Mouse (Mus musculus) 416B (cell line): ENCODE results near the gene Gm9918.

Experiments
- DNase-seq: peaks from one replicate; pipeline ENCODE4 v3.0.0; 2011; ENCODE audit warnings: low read depth

The Gm9918 gene

DNA sequence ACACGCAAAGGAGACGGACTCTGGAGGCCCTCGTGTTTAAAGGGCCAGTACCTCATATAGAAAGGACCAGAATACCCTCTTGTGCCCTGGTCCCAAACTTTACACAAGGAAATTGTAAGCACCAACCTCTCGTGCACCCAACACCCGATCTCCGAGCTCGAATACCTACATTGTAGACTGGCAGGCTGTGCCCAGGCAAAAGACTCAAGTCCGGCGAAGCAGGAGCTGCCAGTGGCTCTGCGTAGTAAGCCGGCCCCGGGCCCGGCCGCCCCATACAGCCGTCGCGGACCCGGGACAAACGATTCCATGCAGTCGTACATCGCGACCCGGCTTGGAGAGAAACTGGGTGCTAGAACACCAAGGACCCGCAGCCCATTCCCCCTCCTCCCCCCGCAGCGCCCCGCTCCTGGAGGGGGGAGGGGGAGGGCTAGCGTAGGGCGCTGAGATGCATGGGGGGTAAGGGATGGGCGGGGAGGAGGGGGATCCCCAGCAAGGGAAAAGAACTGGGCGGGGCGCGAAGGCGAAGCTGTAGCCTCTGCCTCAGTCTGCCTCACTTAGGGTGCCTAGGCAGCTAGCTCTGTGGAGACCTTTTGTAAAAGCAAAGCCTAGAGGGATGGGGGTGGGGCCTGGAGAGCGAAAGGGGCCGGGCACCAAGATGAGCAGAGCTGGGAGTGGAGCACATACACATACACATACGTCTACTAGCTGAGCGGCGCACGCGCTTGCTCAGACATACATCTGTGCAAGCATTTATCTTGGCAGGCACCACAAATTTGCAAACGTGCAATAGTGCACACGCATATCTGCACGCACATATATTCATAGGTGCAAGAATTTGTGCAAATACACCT, 24.2 kb upstream of the Gm9918 start:
- DNase-seq = peak; percentile 94

DNA sequence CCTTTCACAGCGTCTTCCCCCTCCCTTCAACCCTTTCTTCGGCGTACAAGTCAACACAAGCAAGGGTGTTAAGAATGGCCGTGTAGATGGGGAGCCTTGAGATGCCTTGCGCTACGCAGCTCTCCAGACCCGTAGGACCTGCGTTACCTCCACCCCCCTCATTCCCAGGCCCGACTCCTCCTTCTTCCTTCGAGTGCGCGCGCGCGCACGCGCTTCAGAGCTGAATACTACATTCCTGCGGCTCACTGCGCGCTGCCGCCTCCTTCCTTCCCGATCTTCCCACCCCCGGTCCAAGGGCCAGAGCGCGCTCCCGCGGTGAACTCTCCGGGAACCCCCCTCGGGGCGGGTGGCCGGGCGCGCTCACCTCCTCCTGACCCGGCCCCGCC, 23.5 kb upstream of the Gm9918 start:
- DNase-seq = peak; percentile 96

DNA sequence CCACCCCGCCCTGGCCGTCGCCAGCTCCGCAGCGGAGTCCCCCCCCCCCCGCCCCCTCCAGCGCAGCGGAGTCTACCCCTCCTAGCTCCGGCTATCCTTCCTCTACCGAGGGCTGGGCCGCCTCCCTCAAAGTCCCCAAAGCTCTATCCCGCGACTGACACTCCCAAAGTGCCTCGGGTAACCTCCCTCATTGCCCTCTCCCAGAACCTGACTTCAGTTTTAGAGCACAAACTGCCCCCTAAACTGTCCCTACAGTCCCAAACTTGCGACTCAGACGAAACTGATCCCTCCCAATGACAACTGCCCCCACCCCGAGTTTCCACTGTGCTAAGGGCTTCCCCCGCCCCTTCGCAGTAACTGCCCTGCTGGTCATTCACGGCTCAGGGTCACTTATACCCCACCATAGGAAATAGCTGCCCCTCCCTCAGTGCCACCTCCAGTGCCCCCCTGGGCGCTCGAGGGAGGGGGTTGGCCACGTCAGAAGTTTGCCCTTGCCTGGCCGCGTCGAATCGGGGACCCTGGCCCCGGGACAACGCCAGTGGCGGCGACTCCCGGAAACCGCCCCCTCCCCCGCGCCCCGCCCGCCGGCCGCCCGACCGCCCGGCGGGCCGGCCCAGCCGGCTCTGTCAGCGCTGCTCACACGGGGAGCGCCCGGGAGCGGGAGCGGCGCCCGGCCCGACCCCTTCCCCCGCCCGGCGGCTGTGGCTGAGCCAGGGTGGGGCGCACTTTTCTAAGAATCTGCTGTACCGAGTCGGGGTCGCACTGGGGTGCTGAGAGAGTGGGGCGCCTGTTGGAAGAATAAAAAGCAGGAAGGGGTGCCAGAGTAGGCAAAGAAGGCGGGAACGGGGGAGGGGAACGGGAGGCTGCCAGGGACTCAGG, 22.9 kb upstream of the Gm9918 start:
- DNase-seq = peak; percentile 89

DNA sequence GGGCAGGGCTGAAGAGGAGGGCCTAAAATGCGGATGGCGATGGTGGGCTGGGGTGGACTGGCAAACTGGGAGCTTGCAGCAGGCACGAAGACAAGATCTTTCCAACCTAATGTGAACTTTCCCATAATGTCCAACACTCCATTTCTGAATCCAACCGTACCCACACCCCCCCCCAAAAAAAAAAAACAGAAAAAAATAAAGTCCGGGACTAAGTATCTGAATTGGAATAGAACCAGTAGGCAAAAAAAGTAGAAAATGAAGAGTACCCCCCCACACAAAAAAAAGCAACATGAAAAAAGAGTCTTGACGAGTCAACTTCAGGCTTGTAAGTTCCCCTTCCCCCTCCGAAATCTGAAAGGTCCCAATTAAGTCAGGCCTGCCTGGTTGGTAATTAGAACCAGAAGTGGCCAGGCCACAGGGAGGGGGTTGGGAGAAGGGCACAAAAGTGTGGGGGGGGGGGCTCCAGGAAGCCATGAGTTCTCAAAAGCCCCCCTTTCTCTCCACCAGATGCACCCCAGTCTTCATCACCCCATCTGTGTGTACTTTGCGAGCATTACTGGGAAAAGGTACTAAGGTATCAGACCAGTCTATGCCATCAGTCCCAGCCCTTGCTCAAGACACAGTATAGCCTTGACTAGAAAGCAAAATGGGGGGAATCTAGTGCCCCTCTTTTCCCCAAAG, 22.1 kb upstream of the Gm9918 start:
- peak; percentile 29 for DNase-seq

DNA sequence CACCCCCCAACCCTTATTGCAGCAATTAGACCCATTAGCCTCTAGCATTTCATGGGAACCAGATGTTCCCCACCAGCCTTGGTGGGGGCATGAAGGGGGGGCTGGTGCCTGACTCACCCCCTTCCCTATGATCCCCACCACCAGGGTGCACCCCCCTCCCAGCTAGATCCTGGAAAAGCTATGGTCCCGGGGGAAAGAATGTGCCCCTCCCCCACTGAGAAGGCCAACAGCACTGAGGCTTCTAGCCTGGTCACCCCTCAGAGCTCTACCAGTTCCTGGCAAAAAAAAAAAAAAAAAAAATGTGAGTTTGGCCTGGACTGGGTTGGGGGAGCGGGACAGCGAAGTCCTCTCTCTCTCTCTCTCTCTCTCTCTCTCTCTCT, 21.6 kb upstream of the Gm9918 start:
- no peak for DNase-seq

DNA sequence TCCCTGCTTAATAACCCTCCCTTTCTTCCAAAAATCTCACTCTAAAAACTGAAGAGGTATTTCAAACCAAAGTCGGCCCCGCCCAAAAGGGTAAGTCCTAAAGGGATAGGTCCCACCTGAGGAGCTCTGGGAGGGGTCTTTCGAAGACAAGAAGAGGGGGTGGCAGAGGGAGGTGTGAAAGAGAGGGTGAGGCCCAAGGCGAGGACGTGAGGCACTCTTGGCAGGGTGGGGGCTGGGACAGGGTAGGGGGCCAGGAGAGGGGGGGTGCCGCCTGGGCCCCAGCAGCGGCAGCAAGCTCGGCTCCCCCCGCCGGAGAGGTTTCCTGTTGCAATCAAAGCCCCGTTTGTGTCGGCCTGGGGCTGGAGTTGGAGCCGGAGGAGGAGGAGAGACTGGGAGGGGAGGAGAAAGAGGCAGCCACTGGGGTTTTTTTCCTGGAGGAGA, 21.1 kb upstream of the Gm9918 start:
- no peak for DNase-seq

DNA sequence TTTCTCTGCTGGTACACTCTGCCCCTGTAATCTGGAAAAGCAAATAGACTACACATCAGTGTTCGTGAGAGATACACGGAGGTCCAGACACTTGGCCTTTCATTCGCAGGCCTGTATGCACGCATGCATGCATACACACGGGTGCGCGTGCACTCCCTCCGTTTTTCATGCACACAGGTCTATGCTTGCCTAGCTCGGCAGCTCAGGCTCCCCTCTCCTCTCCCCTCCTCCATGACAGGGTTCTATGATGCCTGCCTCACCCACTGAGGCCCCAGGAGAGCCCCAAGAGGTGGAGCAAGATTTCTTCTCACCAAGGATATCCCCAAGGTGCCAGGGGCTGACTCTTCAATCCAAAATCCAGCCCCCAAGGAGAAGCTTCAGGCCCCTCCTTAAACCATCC, 20.4 kb upstream of the Gm9918 start:
- DNase-seq = no peak

DNA sequence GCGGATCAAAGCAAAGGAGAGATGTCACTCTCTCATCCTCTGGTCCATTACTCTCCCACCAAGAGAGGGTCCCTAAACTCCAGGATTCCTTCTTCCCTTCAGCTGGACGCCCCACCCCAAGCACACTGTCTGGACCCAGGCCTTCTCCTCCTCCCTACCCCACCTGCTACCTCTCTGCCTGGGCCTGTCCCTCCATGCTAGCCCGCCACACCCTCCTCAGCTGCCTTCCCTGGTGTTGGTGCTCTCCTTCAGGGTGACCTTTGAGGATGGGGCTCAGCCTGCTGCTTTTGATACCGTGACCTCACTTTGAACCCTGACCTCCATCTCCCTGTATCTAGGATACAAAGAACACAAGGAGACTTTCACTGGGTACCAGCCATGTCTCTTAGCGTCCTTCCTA, 19.8 kb upstream of the Gm9918 start:
- DNase-seq = no peak

DNA sequence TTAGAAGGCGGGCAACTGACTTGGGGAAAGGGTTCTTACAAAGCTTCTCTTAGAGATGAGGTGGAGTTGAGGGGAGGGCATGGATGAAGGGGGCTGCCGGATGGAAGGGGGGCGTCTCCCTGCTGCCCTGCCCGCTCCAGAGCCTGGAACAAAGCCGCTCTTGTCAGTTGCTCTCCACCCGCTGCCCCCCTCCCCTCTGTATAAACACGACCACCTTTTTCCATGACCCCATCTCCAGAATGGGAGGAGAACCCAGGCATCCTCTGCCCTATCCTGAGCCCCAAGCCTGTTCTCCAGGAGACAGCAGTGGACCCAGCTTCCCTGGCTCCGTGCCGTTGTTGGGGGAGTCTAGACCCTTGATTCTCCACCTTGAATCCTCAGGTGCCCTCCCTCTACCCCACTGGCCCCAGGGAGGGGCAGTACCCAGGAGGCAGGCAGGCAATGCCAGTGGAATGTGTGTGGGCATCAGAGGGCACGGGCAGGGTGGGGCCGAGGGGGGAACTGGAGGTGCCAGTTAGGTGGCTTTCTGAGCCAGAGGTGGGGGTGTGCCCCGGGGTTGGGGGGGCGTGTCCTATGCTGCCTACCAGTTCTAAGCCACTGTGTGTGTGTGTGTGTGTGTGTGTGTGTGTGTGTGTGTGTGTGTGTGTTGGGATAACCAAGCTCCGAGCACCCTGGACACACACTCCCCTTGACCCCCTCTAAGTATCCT, 14.7 kb upstream of the Gm9918 start:
- DNase-seq = no peak

DNA sequence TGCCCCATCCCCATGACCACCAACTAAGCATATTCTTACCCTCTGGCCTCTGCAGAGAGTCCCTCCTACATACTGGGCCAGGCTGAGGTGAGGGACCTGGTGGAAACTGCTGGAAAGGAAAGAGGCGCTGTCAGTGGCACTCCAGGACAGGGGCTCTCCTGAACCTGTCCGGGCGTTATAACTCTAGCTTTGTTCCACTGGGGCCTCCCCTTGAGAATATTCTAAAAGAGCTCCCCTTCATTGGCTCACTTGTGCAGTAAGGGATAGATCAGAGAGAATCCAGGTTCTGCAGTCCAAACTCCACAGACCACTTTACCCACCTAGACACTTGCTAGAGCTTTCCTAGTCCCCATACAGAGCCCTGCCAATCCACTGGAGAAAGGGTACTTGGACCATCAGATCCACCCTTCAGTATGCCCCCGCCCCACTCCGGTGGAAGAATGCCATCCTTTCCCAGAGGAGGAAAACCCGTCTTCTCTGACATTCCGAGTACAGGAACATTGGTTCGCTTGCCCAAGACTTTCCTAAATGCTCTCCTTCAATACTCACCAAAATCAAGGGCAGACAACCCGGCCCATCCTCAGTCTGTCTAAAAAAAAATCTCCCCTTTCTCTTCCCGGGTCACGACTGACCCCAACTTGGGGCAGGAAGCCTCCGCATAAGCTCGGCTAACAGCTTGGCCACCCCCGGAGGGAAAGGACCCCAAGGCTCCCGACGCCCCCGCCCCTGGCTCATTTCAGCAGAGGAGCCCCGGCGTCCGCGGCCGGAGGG, 13.7 kb upstream of the Gm9918 start:
- DNase-seq = no peak

DNA sequence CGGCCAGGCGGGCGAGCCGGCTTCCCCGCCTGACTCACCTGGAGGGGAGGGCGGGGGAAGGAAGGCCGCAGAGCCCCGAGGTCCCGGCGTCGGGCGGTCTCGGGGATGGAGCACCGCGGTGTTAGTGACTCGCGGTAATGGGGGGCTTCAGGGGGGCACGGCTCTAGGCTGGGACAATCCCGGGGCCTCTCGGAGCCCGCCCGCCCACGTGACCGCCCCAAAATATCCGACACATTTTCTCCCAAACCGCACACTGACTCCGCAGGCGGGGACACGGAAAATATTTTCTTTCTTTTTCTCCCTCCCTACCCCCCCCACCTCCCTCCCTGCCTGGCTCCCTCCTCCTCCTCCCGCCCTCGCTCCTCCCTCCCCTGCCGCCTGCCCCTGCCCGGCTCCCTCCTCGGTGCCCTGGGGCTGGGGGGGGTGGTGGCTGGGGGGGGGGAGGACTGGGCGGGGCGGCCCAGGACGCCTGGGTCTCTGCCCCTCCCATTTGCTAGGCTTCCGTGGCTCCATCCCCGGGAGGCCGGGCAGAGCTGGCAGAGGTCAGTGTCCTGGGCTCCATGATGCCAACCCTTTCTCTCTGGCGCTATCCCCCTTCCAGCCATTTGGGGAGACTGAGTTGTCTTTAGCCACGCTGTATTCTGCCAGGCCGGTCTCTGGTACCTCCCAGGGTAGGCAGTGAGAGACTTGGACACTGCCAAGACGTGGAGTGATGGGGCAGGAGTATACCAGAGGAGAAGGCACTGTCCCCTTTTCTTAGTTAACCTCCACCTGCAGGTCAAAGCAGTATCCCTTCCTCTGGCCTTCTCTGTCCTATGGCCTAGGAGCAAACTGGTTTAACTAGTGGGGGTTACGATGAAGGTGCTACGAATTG, 12.9 kb upstream of the Gm9918 start, which contains the start of gene Rarg:
Gene Rarg (minus strand): TSS at position 316 of the 874 bp plus-strand sequence.
- DNase-seq = peak; percentile 67

DNA sequence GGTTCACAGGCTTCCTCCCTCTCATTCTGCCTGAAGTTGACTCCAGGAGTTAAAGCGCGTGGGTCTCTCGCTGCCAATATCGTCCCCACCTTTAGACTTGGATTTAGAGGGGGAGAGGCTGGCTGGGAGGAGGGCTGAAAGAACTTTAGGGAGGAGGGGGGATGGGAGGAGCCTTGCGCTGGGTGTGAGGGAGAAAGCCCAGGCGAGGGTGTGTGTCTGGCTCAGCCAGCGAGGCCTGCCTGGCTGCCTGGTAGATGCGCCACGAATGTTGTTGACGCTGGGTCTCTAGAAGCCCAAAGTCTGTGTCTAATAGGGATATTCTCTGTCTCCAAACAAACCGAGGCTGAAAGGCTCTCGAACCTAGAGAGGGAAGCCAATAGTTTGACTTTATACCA, 12.3 kb upstream of the Gm9918 start:
- DNase-seq = peak; percentile 14

DNA sequence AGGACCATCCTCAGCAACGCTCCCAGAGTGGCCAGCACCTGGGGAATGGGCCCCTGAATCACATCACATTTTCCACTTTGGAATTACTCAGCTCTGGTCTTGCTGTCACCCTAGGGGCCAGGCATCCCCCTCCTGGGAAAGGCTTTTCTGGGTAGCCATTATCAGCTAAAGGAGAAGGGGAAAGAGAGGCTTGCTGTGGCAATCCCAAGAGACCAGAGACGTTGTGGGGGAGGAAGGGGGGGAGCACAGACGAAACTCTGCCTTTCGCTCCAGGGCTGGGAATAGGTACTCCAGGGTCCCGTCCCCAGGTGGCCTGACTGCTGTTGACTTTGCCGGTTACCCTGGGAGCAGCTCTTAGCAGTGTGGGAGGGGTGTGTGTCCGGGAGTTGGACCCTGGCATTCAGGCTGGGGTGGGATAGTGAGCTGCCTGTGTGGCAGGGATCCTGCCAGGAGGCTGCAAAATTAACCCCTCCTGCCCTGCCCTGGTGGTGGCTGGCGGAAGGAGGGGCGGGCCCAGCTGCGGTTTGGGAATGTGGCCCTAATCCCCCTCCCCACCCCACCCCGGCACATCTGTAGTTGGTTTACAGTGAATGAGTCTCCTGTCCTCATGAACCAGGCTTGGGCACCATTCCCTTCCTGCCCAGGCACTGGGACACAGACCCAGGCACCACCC, 11.6 kb upstream of the Gm9918 start:
- no peak for DNase-seq

DNA sequence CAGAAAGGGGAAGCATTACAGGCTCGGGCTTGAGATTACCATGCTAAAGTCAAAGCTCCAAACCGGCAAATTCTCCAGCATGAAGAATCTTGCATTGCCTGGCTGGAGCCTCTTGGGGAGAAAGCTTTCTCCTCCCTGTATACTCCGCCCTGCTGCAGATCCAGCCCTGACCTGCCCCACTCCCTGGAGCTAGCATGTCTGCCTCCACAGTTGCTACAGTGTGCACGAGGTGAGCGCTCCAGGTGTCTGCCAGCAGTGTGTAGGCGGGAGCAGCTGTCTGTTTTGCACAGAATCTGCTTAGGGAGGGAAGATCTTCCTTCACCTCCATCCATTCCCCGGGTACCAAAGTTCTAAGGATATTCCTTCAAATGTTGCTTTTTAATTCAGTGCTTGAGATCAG, 7.8 kb upstream of the Gm9918 start:
- DNase-seq = no peak

DNA sequence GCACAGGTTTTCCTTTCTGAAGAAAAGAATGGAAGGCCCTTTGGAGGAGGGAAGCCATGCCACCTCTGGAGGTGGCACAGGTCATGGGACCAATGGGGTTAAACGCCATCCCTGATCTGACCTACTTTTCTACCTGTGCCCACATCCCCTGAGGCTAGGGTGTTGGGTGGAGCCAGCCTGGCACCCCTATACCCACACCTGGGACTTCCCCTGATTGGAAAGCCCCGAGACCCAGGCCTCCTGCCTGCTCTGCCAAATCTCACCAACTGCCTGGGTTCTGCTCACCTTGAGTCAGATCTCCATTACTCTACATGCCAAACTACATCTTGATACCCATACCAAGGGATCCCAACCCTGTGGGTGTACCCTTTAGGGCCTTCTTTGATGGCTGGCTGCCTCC, 7.3 kb upstream of the Gm9918 start:
- no peak for DNase-seq

DNA sequence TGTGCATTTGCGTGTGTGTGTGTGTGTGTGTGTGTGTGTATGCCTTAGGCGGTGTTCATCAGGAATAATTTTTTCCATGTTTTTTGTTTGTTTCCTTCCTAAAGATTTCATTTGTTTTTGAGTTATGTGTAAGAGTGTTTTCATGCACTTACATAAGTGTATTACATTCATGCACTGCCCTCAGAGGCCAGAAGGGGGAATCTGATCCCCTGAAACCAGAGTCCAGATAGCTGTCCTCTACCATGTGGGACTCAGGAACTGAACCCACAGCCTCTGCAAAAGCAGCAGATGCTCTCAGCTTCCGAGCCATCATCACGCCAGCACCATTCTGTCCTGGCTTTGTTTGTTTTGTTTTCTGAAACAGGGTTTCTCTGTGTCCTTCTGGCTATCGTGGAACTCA, 4.8 kb upstream of the Gm9918 start:
- peak; percentile 61 for DNase-seq

DNA sequence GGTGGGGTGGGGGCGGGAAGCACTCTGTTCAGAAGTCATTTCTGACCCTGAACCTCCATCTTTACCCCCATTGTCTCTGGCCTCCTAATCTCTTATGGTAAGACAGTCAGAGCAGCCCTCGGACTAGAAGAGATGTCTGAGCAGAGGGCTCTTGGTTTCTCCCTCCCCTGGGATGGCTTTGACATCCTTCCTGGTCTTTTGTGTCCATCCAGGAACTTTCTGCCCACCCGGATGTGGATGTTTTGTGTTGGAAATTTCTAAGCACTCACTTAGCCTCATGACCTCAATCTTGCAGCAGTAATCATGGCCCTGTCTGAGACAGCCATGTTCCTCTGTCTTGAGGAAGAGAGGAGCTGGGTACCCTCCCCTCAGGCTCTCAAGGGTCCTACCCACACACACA, 1.1 kb downstream of the Gm9918 start:
- DNase-seq = no peak

DNA sequence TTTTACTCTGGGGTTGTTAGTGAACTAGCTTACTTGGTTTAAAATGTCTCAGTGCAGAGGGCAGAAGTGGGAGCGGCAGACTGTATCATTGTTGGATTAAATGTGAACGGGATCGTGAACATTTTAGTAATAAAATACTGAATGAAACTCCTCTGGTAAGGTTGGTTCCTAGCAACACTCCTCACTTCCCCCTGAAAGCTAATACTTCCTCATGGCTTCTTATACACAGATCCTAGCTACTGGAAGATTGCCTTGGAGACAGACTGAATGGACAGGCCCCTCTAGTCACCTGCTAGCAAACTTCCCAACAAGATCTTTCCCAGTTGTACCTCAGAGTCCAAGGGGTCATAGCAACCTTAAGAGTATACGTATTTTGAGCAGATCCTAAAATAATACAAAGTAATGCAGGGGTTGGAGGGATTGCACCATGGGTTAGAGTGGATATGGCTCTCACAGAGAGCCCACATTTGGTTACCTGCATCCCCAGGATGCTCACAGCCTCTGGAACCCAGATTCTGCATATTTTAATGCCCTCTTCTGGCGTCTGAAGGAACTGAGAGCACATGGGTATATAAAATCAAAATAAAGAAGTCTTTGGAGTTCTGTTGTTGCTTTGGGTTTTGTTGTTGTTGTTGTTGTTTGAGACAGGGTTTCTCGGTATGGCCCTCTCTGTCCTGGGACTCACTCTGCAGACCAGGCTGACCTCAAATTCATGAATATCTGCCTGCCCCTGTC, 3.8 kb downstream of the Gm9918 start:
- DNase-seq = peak; percentile 35

DNA sequence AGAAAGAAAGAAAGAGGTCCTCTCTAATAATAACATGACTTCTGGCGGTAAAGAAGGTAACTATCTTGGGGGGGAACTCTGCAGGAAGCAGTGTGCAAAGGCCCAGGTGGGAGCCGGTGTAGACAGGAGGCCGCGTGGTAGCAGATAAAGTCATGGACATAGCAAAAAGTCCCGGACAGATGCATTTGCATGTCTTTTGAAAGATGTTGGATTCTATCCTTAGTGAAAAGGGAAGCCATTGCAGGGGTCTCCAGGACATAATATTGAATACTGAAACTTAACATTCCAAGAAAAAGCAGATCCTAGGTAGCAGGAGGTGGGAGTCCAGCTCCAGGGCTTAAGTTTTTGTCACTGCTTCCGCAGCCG, 8.3 kb downstream of the Gm9918 start:
- DNase-seq = no peak
